Mouse (Mus musculus): ENCODE results near the gene Rgs11. TPM values are rescaled to one million over a fixed set of nuclear protein-coding genes. Genes with fewer than 3 reads are reported as not detected.

Gene Rgs11
- polyA plus RNA-seq, 1 experiment from 2014 or later: 1.1 TPM

GRCm38 (mm10) chr17:26244101-26244841 is 41.5 kb downstream of the Rgs11 start, which contains the start of gene Fam234a:
Fam234a (minus strand) TSS chr17:26244242.
- peak within 1 kb of the TSS; percentile 70 for H3K4me3 ChIP-seq (ENCODE audit: low read depth, low read length)
- no peak for TF ChIP-seq CTCF (IDR thresholded peaks at IDR 0.05; ENCODE audit: low read depth)
- no peaks in the 10 kb centered on the region for H3K9me3 ChIP-seq (ENCODE audit: control insufficient read depth)
- peak within 1 kb of the TSS; percentile 65 for H3K9ac ChIP-seq (ENCODE audit: low read depth, low read length)
- WGBS: 6% methylated on average over 32 of the region's 33 CpGs
- no peaks in the 10 kb centered on the region for H3K27me3 ChIP-seq (replicated peaks; ENCODE audit: control insufficient read depth, insufficient read depth, low read length)
- H3K4me1 ChIP-seq (replicated peaks; ENCODE audit: control insufficient read depth, insufficient read depth, low read length): 0 out of 2 replicates have a peak, but pooled peaks cover 5% of the 10 kb centered on the region
- peak within 1 kb of the TSS; percentile 82 for H3K4me2 ChIP-seq (replicated peaks; ENCODE audit: low read depth)
- ATAC-seq: peak; percentile 90
- H3K27ac ChIP-seq (ENCODE audit: low read depth, low read length): peak within 1 kb of the TSS; percentile 95
- H3K36me3 ChIP-seq (ENCODE audit: control insufficient read depth, insufficient read depth): no peaks in the 10 kb centered on the region

GRCm38 (mm10) chr17:26251886-26252538 is 49.3 kb downstream of the Rgs11 start:
- Histone ChIP-seq H3K4me1 (replicated peaks; ENCODE audit: control insufficient read depth, insufficient read depth, low read length) (no peaks in the 10 kb centered on the region), H3K36me3 (ENCODE audit: control insufficient read depth, insufficient read depth) (0 out of 2 replicates have a peak, but pooled peaks cover 5% of the 10 kb centered on the region), H3K9ac (ENCODE audit: low read depth, low read length) (no peak overlapping the region), H3K9me3 (ENCODE audit: control insufficient read depth) (no peaks in the 10 kb centered on the region), H3K27ac (ENCODE audit: low read depth, low read length) (no peak overlapping the region; the same call in 1 of the 2 replicates), H3K4me3 (ENCODE audit: low read depth, low read length) (peak overlapping the region; percentile 69; the same call in 1 of the 2 replicates), H3K27me3 (replicated peaks; ENCODE audit: control insufficient read depth, insufficient read depth, low read length) (no peaks in the 10 kb centered on the region), H3K4me2 (replicated peaks; ENCODE audit: low read depth) (peak overlapping the region; percentile 63; the same call in 1 of the 2 replicates)
- ATAC-seq: no peak
- 61% methylated on average over 4 of the region's 4 CpGs for whole genome bisulfite sequencing
- TF ChIP-seq CTCF (IDR thresholded peaks at IDR 0.05; ENCODE audit: low read depth): no peak

- Histone ChIP-seq H3K27me3 (replicated peaks; ENCODE audit: control insufficient read depth, insufficient read depth, low read length) (no peaks in the 10 kb centered on the region), H3K9me3 (ENCODE audit: control insufficient read depth) (no peaks in the 10 kb centered on the region), H3K4me1 (replicated peaks; ENCODE audit: control insufficient read depth, insufficient read depth, low read length) (no peaks in the 10 kb centered on the region), H3K4me3 (ENCODE audit: low read depth, low read length) (peak within 1 kb of the TSS; percentile 69), H3K9ac (ENCODE audit: low read depth, low read length) (peak within 1 kb of the TSS; percentile 92), H3K27ac (ENCODE audit: low read depth, low read length) (peak within 1 kb of the TSS; percentile 99), H3K4me2 (replicated peaks; ENCODE audit: low read depth) (peak within 1 kb of the TSS; percentile 63), H3K36me3 (ENCODE audit: control insufficient read depth, insufficient read depth) (0 out of 2 replicates have a peak, but pooled peaks cover 12% of the 10 kb centered on the region)
- peak; percentile 90 for ATAC-seq
- TF ChIP-seq CTCF (IDR thresholded peaks at IDR 0.05; ENCODE audit: low read depth): no peak
- WGBS: under 1% methylated on average over 43 of the region's 43 CpGs
Measured at GRCm38 (mm10) chr17:26252539-26253251, 49.9 kb downstream of the Rgs11 start, which contains the start of gene Luc7l. Luc7l (plus strand) TSS chr17:26252896.

GRCm38 (mm10) chr17:26253399-26253798 is 50.6 kb downstream of the Rgs11 start:
- no peak for ATAC-seq
- Histone ChIP-seq H3K27me3 (replicated peaks; ENCODE audit: control insufficient read depth, insufficient read depth, low read length) (no peaks in the 10 kb centered on the region), H3K9ac (ENCODE audit: low read depth, low read length) (peak overlapping the region; percentile 92), H3K36me3 (ENCODE audit: control insufficient read depth, insufficient read depth) (peaks cover 17% of the 10 kb centered on the region), H3K4me2 (replicated peaks; ENCODE audit: low read depth) (peak overlapping the region; percentile 63), H3K4me1 (replicated peaks; ENCODE audit: control insufficient read depth, insufficient read depth, low read length) (no peaks in the 10 kb centered on the region), H3K4me3 (ENCODE audit: low read depth, low read length) (peak overlapping the region; percentile 69), H3K27ac (ENCODE audit: low read depth, low read length) (peak overlapping the region; percentile 99), H3K9me3 (ENCODE audit: control insufficient read depth) (no peaks in the 10 kb centered on the region)
- no peak for TF ChIP-seq CTCF (IDR thresholded peaks at IDR 0.05; ENCODE audit: low read depth)
- WGBS: under 1% methylated on average over 24 of the region's 24 CpGs

- WGBS: 90% methylated on average over 7 of the region's 7 CpGs
- Histone ChIP-seq H3K4me1 (replicated peaks; ENCODE audit: control insufficient read depth, insufficient read depth, low read length) (no peaks in the 10 kb centered on the region), H3K9me3 (ENCODE audit: control insufficient read depth) (no peaks in the 10 kb centered on the region), H3K27ac (ENCODE audit: low read depth, low read length) (no peak overlapping the region), H3K27me3 (replicated peaks; ENCODE audit: control insufficient read depth, insufficient read depth, low read length) (no peaks in the 10 kb centered on the region), H3K9ac (ENCODE audit: low read depth, low read length) (no peak overlapping the region), H3K4me3 (ENCODE audit: low read depth, low read length) (no peak overlapping the region), H3K36me3 (ENCODE audit: control insufficient read depth, insufficient read depth) (peaks cover 31% of the 10 kb centered on the region), H3K4me2 (replicated peaks; ENCODE audit: low read depth) (no peak overlapping the region)
- ATAC-seq: no peak
- no peak for TF ChIP-seq CTCF (IDR thresholded peaks at IDR 0.05; ENCODE audit: low read depth)
Measured at GRCm38 (mm10) chr17:26255313-26255712, 52.6 kb downstream of the Rgs11 start.

Other genes starting within 250 kb of the Rgs11 start
- gene Capn15, start 217.2 kb upstream of the Rgs11 start, polyA plus RNA-seq (2015; fragmentation: Nextera tagmentation; extraction: Ambion mirVana): 29.5 and 37.4 TPM in 2 replicates
- gene Rab11fip3, start 133.4 kb upstream of the Rgs11 start, polyA plus RNA-seq (2015; fragmentation: Nextera tagmentation; extraction: Ambion mirVana): 32.3 and 37.5 TPM in 2 replicates
- gene Decr2, start 112.6 kb upstream of the Rgs11 start, polyA plus RNA-seq (2015; fragmentation: Nextera tagmentation; extraction: Ambion mirVana): 36.2 and 37.4 TPM in 2 replicates
- gene Nme4, start 107.3 kb upstream of the Rgs11 start, polyA plus RNA-seq (2015; fragmentation: Nextera tagmentation; extraction: Ambion mirVana): 18.5 and 20.4 TPM in 2 replicates
- 26.5 TPM in 2 replicates for gene Tmem8, start 89.7 kb upstream of the Rgs11 start, polyA plus RNA-seq (2015; fragmentation: Nextera tagmentation; extraction: Ambion mirVana)
- 142 and 143 TPM in 2 replicates for gene Mrpl28, start 79.5 kb upstream of the Rgs11 start, polyA plus RNA-seq (2015; fragmentation: Nextera tagmentation; extraction: Ambion mirVana)
- 9.3 and 9.6 TPM in 2 replicates for gene Axin1, start 64.3 kb upstream of the Rgs11 start, polyA plus RNA-seq (2015; fragmentation: Nextera tagmentation; extraction: Ambion mirVana)
- 9.9 and 16.3 TPM in 2 replicates for gene Pdia2, start 3.9 kb upstream of the Rgs11 start, polyA plus RNA-seq (2015; fragmentation: Nextera tagmentation; extraction: Ambion mirVana)
- 10.5 and 11.7 TPM in 2 replicates for gene Arhgdig, start 4.8 kb downstream of the Rgs11 start, polyA plus RNA-seq (2015; fragmentation: Nextera tagmentation; extraction: Ambion mirVana)
- 113 and 116 TPM in 2 replicates for gene Fam234a, start 41.3 kb downstream of the Rgs11 start, polyA plus RNA-seq (2015; fragmentation: Nextera tagmentation; extraction: Ambion mirVana)
- 28.1 and 32.7 TPM in 2 replicates for gene Luc7l, start 49.9 kb downstream of the Rgs11 start, polyA plus RNA-seq (2015; fragmentation: Nextera tagmentation; extraction: Ambion mirVana)
- gene Neurl1b, start 211.9 kb downstream of the Rgs11 start, polyA plus RNA-seq (2015; fragmentation: Nextera tagmentation; extraction: Ambion mirVana): 1.5 TPM in 2 replicates